Mouse (Mus musculus) G1E (cell line): ENCODE measurements at regions not wholly inside any gene's neighbourhood (a gene's known extent, or its start where the extent isn't known, plus 50 kb on each side); places are given as distances from the start of the nearest gene placed in this dataset.

Experiments used
- ATAC-seq: 2 replicates; pipeline ENCODE4 v1.8.0; 2016; ENCODE audit warnings: mild to moderate bottlenecking; ENCODE audit not compliant: insufficient number of reproducible peaks, poor library complexity, low FRiP score, severe bottlenecking; ENCODE audit errors: extremely low read depth
- DNase-seq: peaks from one replicate; pipeline ENCODE4 v3.0.0; 2012; ENCODE audit warnings: low spot score
- H3K27me3 ChIP-seq: 2 replicates; pipeline ENCODE4 v1.6.1; 2012; ENCODE audit warnings: mild to moderate bottlenecking, low read length, inconsistent platforms; ENCODE audit not compliant: insufficient read depth
- H3K36me3 ChIP-seq: replicated peaks from 2 replicates; pipeline ENCODE3; 2012; ENCODE audit warnings: mild to moderate bottlenecking, inconsistent platforms
- H3K4me1 ChIP-seq: 2 replicates; pipeline ENCODE4 v1.6.1; 2012; ENCODE audit warnings: low read depth, low read length, inconsistent platforms, mixed read lengths; ENCODE audit not compliant: insufficient read depth
- H3K4me3 ChIP-seq: 2 replicates; pipeline ENCODE4 v1.5.1; 2012; ENCODE audit warnings: low read depth, mild to moderate bottlenecking, inconsistent platforms, low read length, moderate library complexity, mixed read lengths
- H3K9me3 ChIP-seq: replicated peaks from 2 replicates; pipeline ENCODE4 v1.6.1; 2012; ENCODE audit warnings: inconsistent platforms
- CTCF ChIP-seq: IDR thresholded peaks from 2 replicates; pipeline ENCODE4 v1.5.1; 2012; ENCODE audit warnings: low read depth, low read length, inconsistent platforms, mixed read lengths
- GATA1 ChIP-seq: IDR thresholded peaks from 2 replicates; pipeline ENCODE4 v1.6.1; 2012; ENCODE audit warnings: borderline replicate concordance, low read length, inconsistent platforms, mixed read lengths
- GATA2 ChIP-seq: IDR thresholded peaks from 2 replicates; pipeline ENCODE4 v1.6.1; 2012; ENCODE audit warnings: low read depth, low read length, inconsistent platforms, borderline replicate concordance
- POLR2AphosphoS5 ChIP-seq: IDR thresholded peaks from 2 replicates; pipeline ENCODE4 v1.6.1; 2012; ENCODE audit warnings: low read depth, low read length, inconsistent platforms; ENCODE audit not compliant: insufficient replicate concordance
- TAL1 ChIP-seq: conservative IDR thresholded peaks from 2 replicates; pipeline ENCODE4 v1.6.1; 2012; ENCODE audit warnings: low read depth, low read length, inconsistent platforms, mixed read lengths

GRCm38 (mm10) chr19:59404766-59405165 is 53.4 kb upstream of the Emx2 start:
- ATAC-seq (peak; percentile 62), DNase-seq (no peak)
- Histone ChIP-seq H3K4me1 (peaks cover 98% of the 10 kb centered on the region), H3K27me3 (peaks cover 9% of the 10 kb centered on the region; the same call in 1 of the 2 replicates), H3K9me3 (no peaks in the 10 kb centered on the region), H3K4me3 (peak overlapping the region; percentile 67), H3K36me3 (peaks cover 16% of the 10 kb centered on the region)
- TF ChIP-seq TAL1: peak; percentile 73
- no peak for TF ChIP-seq POLR2AphosphoS5

- ATAC-seq (no peak), DNase-seq (no peak)
- peaks cover 98% of the 10 kb centered on the region for H3K4me1 ChIP-seq
- H3K4me3 ChIP-seq: peak overlapping the region; percentile 67
- peaks cover 3% of the 10 kb centered on the region; the same call in 1 of the 2 replicates for H3K27me3 ChIP-seq
- TF ChIP-seq CTCF (no peak), TAL1 (no peak), GATA2 (no peak), POLR2AphosphoS5 (no peak)
- H3K9me3 ChIP-seq: no peaks in the 10 kb centered on the region
- H3K36me3 ChIP-seq: peaks cover 25% of the 10 kb centered on the region
Observed at GRCm38 (mm10) chr19:59405616-59406015, 52.6 kb upstream of the Emx2 start.

GRCm38 (mm10) chr19:59408094-59408493 is 50.1 kb upstream of the Emx2 start:
- no peak for TF ChIP-seq TAL1
- TF ChIP-seq GATA1: no peak
- peaks cover 3% of the 10 kb centered on the region; the same call in 1 of the 2 replicates for H3K27me3 ChIP-seq
- H3K4me1 ChIP-seq: peaks cover 87% of the 10 kb centered on the region
- no peaks in the 10 kb centered on the region for H3K9me3 ChIP-seq
- no peak for DNase-seq
- ATAC-seq: no peak
- H3K4me3 ChIP-seq: peak overlapping the region; percentile 37; the same call in 1 of the 2 replicates
- H3K36me3 ChIP-seq: peaks cover 48% of the 10 kb centered on the region
